Mouse (Mus musculus) limb, embryonic 15.5 days (tissue): ENCODE results near the gene Ceacam18. TPM values are rescaled to one million over a fixed set of nuclear protein-coding genes. Genes with fewer than 3 reads are reported as not detected.
"Not testable (repeated sequence)": the region's sequence is repeated elsewhere in the genome, so short reads cannot be mapped to it uniquely, and the experiment has no call there.

Experiments used
- ATAC-seq: fragments of 200-750 bp; cut with Nextera tagmentation; 2 replicates; pipeline ENCODE4 v1.8.0; 2017; ENCODE audit warnings: low read depth, moderate TSS enrichment; ENCODE audit not compliant: insufficient number of reproducible peaks, low FRiP score, low TSS enrichment
- H3K27ac ChIP-seq: fragments of 300-500 bp; sonication (generic); 2 replicates; pipeline ENCODE4 v1.5.1; 2015; ENCODE audit warnings: moderate library complexity, mild to moderate bottlenecking, inconsistent platforms
- H3K27me3 ChIP-seq: fragments of 300-500 bp; sonication (generic); 2 replicates; pipeline ENCODE4 v1.6.1; 2015; ENCODE audit warnings: inconsistent platforms
- H3K36me3 ChIP-seq: fragments of 300-500 bp; sonication (generic); 2 replicates; pipeline ENCODE4 v1.6.1; 2015; ENCODE audit warnings: inconsistent platforms
- H3K4me1 ChIP-seq: fragments of 300-500 bp; sonication (generic); 2 replicates; pipeline ENCODE4 v1.6.1; 2015; ENCODE audit warnings: inconsistent platforms
- H3K4me2 ChIP-seq: fragments of 300-500 bp; sonication (generic); 2 replicates; pipeline ENCODE4 v1.6.1; 2015; ENCODE audit warnings: mild to moderate bottlenecking, inconsistent platforms
- H3K4me3 ChIP-seq: fragments of 300-500 bp; sonication (generic); 2 replicates; pipeline ENCODE4 v1.5.1; 2015; ENCODE audit warnings: mild to moderate bottlenecking, inconsistent platforms
- H3K9ac ChIP-seq: fragments of 300-500 bp; sonication (generic); 2 replicates; pipeline ENCODE4 v1.6.1; 2015; ENCODE audit warnings: inconsistent platforms
- H3K9me3 ChIP-seq: fragments of 300-500 bp; sonication (generic); 2 replicates; pipeline ENCODE4 v1.6.1; 2016; ENCODE audit warnings: inconsistent platforms
- WGBS: fragments of 180-500 bp; shearing (Covaris S2); methylation state at CpG from one replicate; pipeline ENCODE4 v1.1.7; 2015; 5-methylcytosine and 5-hydroxymethylcytosine counted together
- polyA plus RNA-seq: library from polyadenylated mRNA; unstranded; fragments of >200 nt; fragmentation: Nextera tagmentation; extraction: Ambion mirVana; gene quantifications from 2 replicates; pipeline ENCODE4 v1.2.1, GENCODE M21; 2015

Gene Ceacam18
- polyA plus RNA-seq, 1 experiment from 2014 or later = not detected

DNA sequence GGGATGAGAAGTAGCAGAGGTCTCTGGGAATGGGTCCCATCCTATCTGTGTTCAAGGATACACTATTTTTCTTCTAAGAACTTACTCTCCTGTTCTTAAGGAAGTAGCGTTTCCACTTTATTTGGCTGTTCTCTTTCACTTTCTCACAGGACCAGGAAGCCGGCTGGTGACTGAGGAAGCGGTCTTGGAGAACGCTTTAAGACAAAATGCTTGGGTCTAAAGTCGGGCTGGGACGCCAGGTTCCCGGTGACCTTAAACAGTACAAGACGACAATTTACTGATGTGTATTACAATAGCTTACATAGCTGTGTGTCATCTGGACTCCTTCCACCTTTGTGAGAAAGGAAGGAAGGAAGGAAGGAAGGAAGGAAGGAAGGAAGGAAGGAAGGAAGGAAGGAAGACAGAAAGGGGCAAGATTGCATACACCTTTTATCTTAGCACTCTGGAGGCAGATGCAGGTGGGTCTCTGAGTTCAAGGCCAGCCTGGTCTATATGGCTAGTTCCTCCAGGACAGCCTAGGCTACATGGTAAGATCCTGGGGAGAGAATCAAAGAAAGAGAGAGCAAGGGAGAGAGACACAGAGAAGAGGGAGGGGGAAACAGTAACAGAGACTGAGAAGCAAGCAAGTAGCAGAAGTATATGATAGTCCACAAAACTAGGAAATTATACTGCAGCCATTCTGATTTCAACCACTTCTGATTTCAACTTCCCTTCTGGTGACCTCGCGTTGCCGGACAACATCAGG lies 36.7 kb downstream of the Ceacam18 start:
- Histone ChIP-seq H3K4me3 (peak overlapping the region; percentile 64), H3K4me1 (peaks cover 8% of the 10 kb centered on the region), H3K27me3 (no peaks in the 10 kb centered on the region), H3K36me3 (peaks cover 23% of the 10 kb centered on the region), H3K27ac (no peak overlapping the region), H3K9me3 (no peaks in the 10 kb centered on the region), H3K9ac (0 out of 2 replicates have a peak overlapping the region, but pooled peaks have one; percentile 7), H3K4me2 (peak overlapping the region; percentile 76)
- no peak for ATAC-seq
- WGBS = 68% methylated on average over 11 of the region's 11 CpGs

DNA sequence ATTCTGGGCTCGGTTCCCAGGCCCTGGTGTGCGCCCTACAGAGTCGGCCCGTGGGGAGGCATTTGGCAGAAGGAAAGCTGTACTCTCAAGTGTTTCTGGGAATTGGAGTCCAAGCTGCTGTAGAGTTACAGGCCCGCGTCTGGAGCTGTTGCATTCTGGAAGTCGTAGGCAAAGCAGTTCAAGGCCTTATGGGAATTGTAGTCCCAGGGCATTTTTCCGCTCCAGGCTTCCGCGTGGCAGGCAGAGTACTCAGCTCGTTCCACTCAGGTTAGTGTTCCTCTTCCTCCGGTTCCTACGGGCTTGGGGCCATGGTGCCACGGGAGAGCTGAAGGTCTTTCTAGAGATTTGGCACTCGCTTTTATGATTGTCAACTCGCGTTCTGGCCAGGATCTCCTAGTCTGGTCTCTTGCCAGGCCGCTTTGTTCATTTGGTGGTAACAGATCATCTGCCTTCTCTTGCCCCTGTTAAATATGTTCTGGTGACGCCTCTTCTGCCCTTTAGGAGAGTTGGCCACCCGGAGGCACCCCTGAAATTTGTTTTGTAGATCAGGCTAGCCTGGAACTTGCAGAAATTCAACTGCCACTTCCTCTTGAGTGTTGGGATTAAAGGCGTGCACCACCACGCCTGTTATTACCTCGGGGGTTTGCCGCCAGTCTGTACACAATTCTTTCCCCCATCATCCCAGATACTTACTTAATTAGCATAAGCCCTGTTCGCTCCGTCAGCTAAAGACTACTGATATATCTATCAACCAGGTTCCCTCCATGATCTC lies 37.5 kb downstream of the Ceacam18 start, which contains the start of gene Ctu1:
Gene Ctu1, plus strand, starts transcription at position 208 of the 772 bp plus-strand sequence.
- Histone ChIP-seq H3K36me3 (peaks cover 31% of the 10 kb centered on the region), H3K9ac (peak within 1 kb of the TSS; percentile 58), H3K27me3 (no peaks in the 10 kb centered on the region), H3K4me1 (peaks cover 8% of the 10 kb centered on the region), H3K27ac (peak within 1 kb of the TSS; percentile 71), H3K4me3 (peak within 1 kb of the TSS; percentile 64), H3K4me2 (peak within 1 kb of the TSS; percentile 76), H3K9me3 (no peaks in the 10 kb centered on the region)
- under 1% methylated on average over 26 of the region's 26 CpGs for WGBS
- peak; percentile 93 for ATAC-seq

DNA sequence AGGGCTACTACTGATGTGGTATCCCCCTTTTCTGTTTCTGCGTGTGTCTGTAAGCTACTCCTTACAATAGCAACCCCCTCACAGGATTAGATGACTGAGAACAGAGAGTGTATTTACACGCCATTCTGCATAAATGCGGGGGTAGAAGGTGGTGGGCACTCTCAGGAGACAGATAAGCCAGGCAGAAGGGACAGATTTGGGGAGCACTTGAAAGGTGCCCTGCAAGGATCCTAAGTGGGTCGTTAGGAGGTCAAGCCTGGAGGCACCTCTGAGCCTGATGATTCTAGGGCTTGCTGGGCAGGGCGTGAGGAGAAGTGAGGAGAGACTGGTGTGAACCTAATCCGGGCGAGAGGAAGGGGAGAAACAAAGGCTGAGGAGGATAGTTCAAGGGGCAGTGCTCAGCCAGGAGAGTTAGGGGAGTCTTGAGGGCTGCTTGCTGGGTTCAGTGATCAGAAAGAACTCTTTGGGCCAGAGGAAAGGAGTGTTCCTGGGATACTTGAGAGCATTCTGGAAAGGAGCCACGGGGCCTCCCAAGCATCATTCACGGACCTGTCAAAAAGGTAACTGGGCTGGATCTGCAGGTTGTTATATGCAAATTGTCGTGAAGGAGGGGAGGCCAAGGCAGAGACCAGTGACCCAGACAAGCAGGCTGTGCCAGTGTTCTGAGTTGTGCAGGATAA lies 38.2 kb downstream of the Ceacam18 start:
- ATAC-seq = no peak
- peaks cover 8% of the 10 kb centered on the region for H3K4me1 ChIP-seq
- H3K9me3 ChIP-seq = no peaks in the 10 kb centered on the region
- peak overlapping the region; percentile 58 for H3K9ac ChIP-seq
- peak overlapping the region; percentile 64 for H3K4me3 ChIP-seq
- peak overlapping the region; percentile 76 for H3K4me2 ChIP-seq
- H3K27me3 ChIP-seq = no peaks in the 10 kb centered on the region
- peak overlapping the region; percentile 71 for H3K27ac ChIP-seq
- 12% methylated on average over 10 of the region's 10 CpGs for WGBS
- peaks cover 38% of the 10 kb centered on the region for H3K36me3 ChIP-seq

DNA sequence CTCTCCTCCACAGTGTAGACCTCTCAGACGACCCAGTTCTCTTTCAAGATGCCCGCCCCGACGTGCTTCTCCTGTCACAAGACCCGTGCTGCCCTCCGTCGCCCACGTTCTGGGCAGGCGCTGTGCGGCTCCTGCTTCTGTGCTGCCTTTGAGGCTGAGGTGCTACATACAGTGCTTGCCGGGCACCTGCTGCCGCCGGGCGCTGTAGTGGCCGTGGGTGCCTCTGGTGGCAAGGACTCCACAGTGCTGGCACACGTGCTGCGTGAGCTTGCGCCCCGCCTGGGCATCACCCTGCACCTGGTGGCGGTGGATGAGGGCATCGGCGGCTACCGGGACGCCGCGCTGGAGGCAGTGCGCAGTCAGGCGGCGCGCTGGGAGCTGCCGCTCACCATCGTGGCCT lies 40.6 kb downstream of the Ceacam18 start:
- Histone ChIP-seq H3K9me3 (no peaks in the 10 kb centered on the region), H3K9ac (no peak overlapping the region), H3K27me3 (no peaks in the 10 kb centered on the region), H3K27ac (no peak overlapping the region), H3K4me2 (no peak overlapping the region), H3K4me1 (peaks cover 8% of the 10 kb centered on the region), H3K36me3 (peaks cover 47% of the 10 kb centered on the region), H3K4me3 (no peak overlapping the region)
- no peak for ATAC-seq
- 92% methylated on average over 32 of the region's 32 CpGs for WGBS

DNA sequence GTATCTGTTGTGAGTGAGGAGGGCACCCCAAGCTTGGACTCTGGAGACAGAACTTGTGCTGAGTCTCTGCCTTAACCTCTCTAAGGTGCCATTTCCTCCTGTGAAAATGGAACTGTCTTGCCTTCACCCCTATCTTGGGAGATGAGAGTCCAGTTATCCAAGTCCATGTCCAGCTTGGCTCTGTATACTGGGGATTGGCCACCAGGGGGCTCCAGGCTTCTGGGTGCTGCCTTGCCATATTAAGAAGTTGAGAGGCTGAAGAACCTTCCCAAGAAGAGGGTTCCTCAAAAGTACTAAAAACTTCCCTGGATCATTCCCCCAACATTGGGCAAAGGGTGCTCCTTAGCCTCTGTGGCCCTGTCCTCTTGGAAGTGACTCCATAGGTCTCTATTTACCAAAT lies 44.0 kb downstream of the Ceacam18 start:
- Histone ChIP-seq H3K4me3 (no peak overlapping the region), H3K36me3 (peaks cover 47% of the 10 kb centered on the region), H3K9ac (no peak overlapping the region), H3K9me3 (no peaks in the 10 kb centered on the region), H3K4me2 (no peak overlapping the region), H3K27ac (no peak overlapping the region), H3K27me3 (no peaks in the 10 kb centered on the region), H3K4me1 (no peaks in the 10 kb centered on the region)
- no peak for ATAC-seq

DNA sequence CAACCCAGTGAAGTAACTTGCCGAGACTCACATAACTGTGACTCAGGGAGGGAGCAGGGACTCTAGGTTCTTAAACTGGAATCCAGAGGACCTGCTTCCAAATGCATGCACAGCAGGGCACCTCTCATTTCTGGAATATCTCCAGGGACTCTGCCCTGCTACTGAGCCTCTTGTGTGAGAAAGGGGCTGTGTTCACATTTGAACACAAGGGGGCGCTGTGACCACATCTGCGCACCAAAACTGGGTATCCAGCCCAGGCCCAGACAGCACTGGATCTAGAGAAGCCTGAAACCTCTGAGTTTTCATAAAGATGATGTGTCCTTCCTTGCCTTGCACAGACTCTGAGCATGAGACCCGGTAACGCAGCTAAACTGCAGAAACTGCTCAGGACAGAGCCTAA lies 46.5 kb downstream of the Ceacam18 start:
- no peak for ATAC-seq

DNA sequence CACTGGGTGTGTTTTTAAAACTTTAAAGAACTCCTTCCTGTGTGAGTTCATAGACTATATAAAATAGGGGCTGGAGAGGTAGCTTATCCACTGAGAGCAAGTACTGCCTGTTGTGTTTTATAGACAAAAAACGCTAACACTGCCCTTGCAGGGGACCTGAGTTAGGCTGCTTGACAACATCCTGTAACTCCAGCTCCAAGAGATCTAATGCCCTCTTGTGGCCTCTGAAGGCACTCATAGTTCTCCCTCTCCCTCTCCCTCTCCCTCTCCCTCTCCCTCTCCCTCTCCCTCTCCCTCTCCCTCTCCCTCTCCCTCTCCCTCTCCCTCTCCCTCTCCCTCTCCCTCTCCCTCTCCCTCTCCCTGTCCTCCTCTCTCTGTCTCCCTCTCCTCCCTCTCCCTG lies 48.0 kb downstream of the Ceacam18 start:
- H3K9ac ChIP-seq, H3K4me1 ChIP-seq, H3K4me3 ChIP-seq, H3K27ac ChIP-seq, ATAC-seq, H3K27me3 ChIP-seq, H3K9me3 ChIP-seq, H3K4me2 ChIP-seq: not testable (repeated sequence)
- WGBS = 7% methylated on average over 1 of the region's 1 CpGs
- H3K36me3 ChIP-seq = peaks cover 11% of the 10 kb centered on the region

More for the DNA sequence above, 46.5 kb downstream of the Ceacam18 start:
- Histone ChIP-seq H3K9me3 (no peaks in the 10 kb centered on the region), H3K4me3 (no peak overlapping the region), H3K9ac (no peak overlapping the region), H3K4me2 (no peak overlapping the region), H3K36me3 (peaks cover 27% of the 10 kb centered on the region), H3K27ac (no peak overlapping the region), H3K4me1 (no peaks in the 10 kb centered on the region), H3K27me3 (no peaks in the 10 kb centered on the region)
- WGBS = 22% methylated on average over 5 of the region's 5 CpGs

DNA sequence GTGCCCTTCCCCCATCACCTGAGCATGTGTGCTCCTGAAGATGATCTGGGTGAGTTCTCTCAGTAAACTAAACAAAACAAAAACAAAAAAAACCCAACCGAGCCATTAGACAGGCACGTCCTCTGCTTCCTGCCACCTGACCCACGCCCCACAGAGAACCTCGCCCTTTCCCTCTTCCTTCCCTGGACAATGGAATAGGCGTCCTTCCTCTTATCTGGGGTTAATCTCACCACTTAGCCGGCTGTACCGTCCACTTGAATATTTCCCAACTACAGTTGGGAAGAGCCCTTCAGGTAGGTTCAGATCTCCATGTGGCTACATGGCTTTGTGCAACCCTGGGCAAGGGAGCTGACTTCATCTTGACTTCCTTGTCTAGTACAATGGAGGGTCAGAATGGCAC lies 50.6 kb downstream of the Ceacam18 start:
- no peak for ATAC-seq
- Histone ChIP-seq H3K9me3 (no peaks in the 10 kb centered on the region), H3K4me1 (no peaks in the 10 kb centered on the region), H3K27me3 (no peaks in the 10 kb centered on the region), H3K36me3 (no peaks in the 10 kb centered on the region), H3K4me3 (no peak overlapping the region), H3K4me2 (no peak overlapping the region), H3K9ac (no peak overlapping the region), H3K27ac (no peak overlapping the region)
- 75% methylated on average over 7 of the region's 7 CpGs for WGBS

DNA sequence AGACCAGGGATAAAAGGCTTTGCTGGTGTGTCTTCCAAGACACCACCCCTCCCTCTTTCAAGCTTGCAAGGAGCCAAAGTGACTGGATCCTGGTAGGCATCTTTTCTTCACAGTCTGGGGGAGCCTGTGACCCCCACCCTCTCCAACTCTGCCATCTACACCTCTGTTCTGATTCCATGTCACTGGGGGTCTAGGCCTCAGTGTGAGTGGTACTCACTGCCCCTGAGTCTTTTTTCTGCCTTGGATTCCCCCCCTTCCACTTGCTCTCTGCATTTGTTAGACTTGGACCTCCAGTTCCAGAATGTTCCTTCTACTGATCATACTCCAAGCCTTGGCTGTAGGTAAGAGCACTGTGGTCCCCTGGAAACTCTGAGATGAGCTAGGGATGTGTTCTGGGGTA lies 55.6 kb downstream of the Ceacam18 start, which contains the start of gene Klk14:
Gene Klk14, plus strand, starts transcription at position 301 of the 400 bp plus-strand sequence.
- no peak for ATAC-seq

More for the DNA sequence above, 55.6 kb downstream of the Ceacam18 start, which contains the start of gene Klk14:
- Histone ChIP-seq H3K36me3 (no peaks in the 10 kb centered on the region), H3K27ac (no peak within 1 kb of the TSS), H3K4me1 (no peaks in the 10 kb centered on the region), H3K9me3 (no peaks in the 10 kb centered on the region), H3K9ac (no peak within 1 kb of the TSS), H3K4me2 (no peak within 1 kb of the TSS), H3K4me3 (no peak within 1 kb of the TSS), H3K27me3 (no peaks in the 10 kb centered on the region)
